Mouse (Mus musculus) intestine, embryonic 15.5 days (tissue): ENCODE measurements at regions not wholly inside any gene's neighbourhood (a gene's known extent, or its start where the extent isn't known, plus 50 kb on each side); places are given as distances from the start of the nearest gene placed in this dataset.

ENCODE experiments used
- ATAC-seq: fragments of 200-750 bp; cut with Nextera tagmentation; 2 replicates; pipeline ENCODE4 v1.8.0; 2017; ENCODE audit warnings: moderate TSS enrichment, moderate library complexity
- H3K27ac ChIP-seq: fragments of 300-500 bp; sonication (generic); 2 replicates; pipeline ENCODE4 v1.5.1; 2015; ENCODE audit warnings: mild to moderate bottlenecking, inconsistent platforms
- H3K27me3 ChIP-seq: fragments of 300-500 bp; sonication (generic); replicated peaks from 2 replicates; pipeline ENCODE4 v1.6.1; 2015; ENCODE audit warnings: inconsistent platforms
- H3K36me3 ChIP-seq: fragments of 300-500 bp; sonication (generic); 2 replicates; pipeline ENCODE4 v1.6.1; 2015; ENCODE audit warnings: inconsistent platforms
- H3K4me1 ChIP-seq: fragments of 300-500 bp; sonication (generic); replicated peaks from 2 replicates; pipeline ENCODE4 v1.6.1; 2015; ENCODE audit warnings: inconsistent platforms
- H3K4me2 ChIP-seq: fragments of 300-500 bp; sonication (generic); replicated peaks from 2 replicates; pipeline ENCODE4 v1.6.1; 2015; ENCODE audit warnings: mild to moderate bottlenecking, inconsistent platforms
- H3K4me3 ChIP-seq: fragments of 300-500 bp; sonication (generic); replicated peaks from 2 replicates; pipeline ENCODE4 v1.5.1; 2015; ENCODE audit warnings: inconsistent platforms
- H3K9ac ChIP-seq: fragments of 300-500 bp; sonication (generic); 2 replicates; pipeline ENCODE4 v1.6.1; 2015; ENCODE audit warnings: inconsistent platforms
- H3K9me3 ChIP-seq: fragments of 300-500 bp; sonication (generic); 2 replicates; pipeline ENCODE4 v1.6.1; 2016; ENCODE audit warnings: inconsistent platforms
- WGBS: fragments of 180-500 bp; shearing (Covaris S2); methylation state at CpG from one replicate; pipeline ENCODE4 v1.1.7; 2015; 5-methylcytosine and 5-hydroxymethylcytosine counted together

DNA sequence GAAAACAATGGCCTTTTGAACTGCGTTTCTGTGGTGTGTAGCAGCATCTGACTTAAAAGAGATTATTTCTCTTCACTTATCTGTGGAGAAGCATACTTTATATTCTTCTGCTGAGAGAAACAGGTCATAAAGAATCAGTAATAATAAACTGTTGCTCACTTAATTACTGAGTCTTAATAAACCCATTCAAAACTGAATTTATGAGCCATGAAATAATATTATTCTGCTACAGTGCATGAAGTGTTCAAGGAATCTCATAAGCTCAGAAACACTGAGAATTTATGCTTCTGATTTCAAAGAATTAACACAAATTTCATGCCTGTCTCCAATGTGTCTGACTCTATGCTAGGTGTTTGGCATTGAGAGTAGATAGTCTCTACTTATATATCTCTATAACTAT, 597.0 kb upstream of the Slit2 start:
- no peaks in the 10 kb centered on the region for H3K4me1 ChIP-seq
- no peak overlapping the region for H3K4me3 ChIP-seq
- H3K27ac ChIP-seq: no peak overlapping the region
- H3K36me3 ChIP-seq: no peaks in the 10 kb centered on the region
- no peaks in the 10 kb centered on the region for H3K27me3 ChIP-seq
- no peaks in the 10 kb centered on the region for H3K9me3 ChIP-seq
- no peak overlapping the region for H3K4me2 ChIP-seq
- 65% methylated on average over 1 of the region's 1 CpGs for WGBS
- ATAC-seq: no peak
- no peak overlapping the region for H3K9ac ChIP-seq

GRCm38 (mm10) chr5:47386750-47387149, 596.2 kb upstream of the Slit2 start:
- WGBS: 55% methylated on average over 5 of the region's 5 CpGs
- no peak overlapping the region for H3K4me2 ChIP-seq
- H3K4me1 ChIP-seq: no peaks in the 10 kb centered on the region
- no peaks in the 10 kb centered on the region for H3K9me3 ChIP-seq
- ATAC-seq: no peak
- H3K4me3 ChIP-seq: no peak overlapping the region
- no peaks in the 10 kb centered on the region for H3K27me3 ChIP-seq
- H3K27ac ChIP-seq: no peak overlapping the region
- H3K9ac ChIP-seq: no peak overlapping the region
- no peaks in the 10 kb centered on the region for H3K36me3 ChIP-seq

DNA sequence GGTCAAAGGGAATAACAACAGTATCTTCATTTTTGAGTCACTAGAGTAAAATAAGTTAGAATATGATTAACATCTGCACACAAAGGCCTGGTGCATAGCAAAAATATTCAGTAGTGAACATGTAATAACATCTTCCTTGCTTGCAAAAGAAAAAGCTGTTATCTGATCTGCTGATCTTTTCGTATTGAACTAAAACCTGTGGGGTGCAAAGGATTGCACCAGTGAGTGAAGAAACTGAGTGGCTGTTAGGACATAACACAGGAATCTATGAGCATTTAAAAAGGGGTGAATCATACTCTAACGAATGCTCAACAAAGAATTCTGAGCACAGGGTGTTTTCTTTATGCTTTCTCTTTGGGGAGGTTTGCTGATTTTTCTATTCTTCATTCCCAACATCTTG, 592.2 kb upstream of the Slit2 start:
- Histone ChIP-seq H3K27ac (no peak overlapping the region), H3K36me3 (no peaks in the 10 kb centered on the region), H3K4me1 (no peaks in the 10 kb centered on the region), H3K27me3 (no peaks in the 10 kb centered on the region), H3K9ac (no peak overlapping the region), H3K4me2 (no peak overlapping the region), H3K4me3 (no peak overlapping the region), H3K9me3 (no peaks in the 10 kb centered on the region)
- ATAC-seq: no peak
- WGBS: 70% methylated on average over 2 of the region's 2 CpGs

DNA sequence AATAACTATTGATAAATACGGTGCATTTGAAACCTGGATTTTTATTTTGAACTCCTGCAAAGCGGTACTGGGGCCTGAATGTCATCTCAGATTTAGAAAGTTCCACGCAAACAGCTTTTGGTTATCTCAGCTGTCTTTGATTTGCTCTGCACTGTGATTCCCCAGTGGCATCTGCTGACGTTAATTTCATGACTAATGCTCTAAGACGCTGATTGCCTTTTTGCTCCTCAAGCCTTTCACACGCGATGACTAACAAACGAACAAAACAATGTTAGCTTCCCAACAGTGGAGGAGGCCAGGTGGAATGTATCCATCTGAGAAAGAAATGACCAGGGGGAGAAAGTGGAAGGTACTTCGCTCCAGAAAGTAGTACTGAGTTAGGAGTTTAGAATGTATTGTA, 586.1 kb upstream of the Slit2 start:
- Histone ChIP-seq H3K4me3 (no peak overlapping the region), H3K4me1 (no peaks in the 10 kb centered on the region), H3K4me2 (no peak overlapping the region), H3K27me3 (no peaks in the 10 kb centered on the region), H3K27ac (no peak overlapping the region), H3K36me3 (no peaks in the 10 kb centered on the region), H3K9ac (no peak overlapping the region), H3K9me3 (no peaks in the 10 kb centered on the region)
- WGBS: 84% methylated on average over 9 of the region's 9 CpGs
- ATAC-seq: no peak

- no peaks in the 10 kb centered on the region for H3K9me3 ChIP-seq
- H3K4me2 ChIP-seq: no peak overlapping the region
- H3K27me3 ChIP-seq: no peaks in the 10 kb centered on the region
- no peak overlapping the region for H3K27ac ChIP-seq
- 66% methylated on average over 2 of the region's 2 CpGs for WGBS
- no peaks in the 10 kb centered on the region for H3K36me3 ChIP-seq
- no peak for ATAC-seq
- H3K4me1 ChIP-seq: no peaks in the 10 kb centered on the region
- no peak overlapping the region for H3K4me3 ChIP-seq
- H3K9ac ChIP-seq: no peak overlapping the region
Measured at GRCm38 (mm10) chr5:47421916-47422315, 561.0 kb upstream of the Slit2 start.

GRCm38 (mm10) chr5:47426040-47426439, 556.9 kb upstream of the Slit2 start:
- no peak overlapping the region for H3K27ac ChIP-seq

DNA sequence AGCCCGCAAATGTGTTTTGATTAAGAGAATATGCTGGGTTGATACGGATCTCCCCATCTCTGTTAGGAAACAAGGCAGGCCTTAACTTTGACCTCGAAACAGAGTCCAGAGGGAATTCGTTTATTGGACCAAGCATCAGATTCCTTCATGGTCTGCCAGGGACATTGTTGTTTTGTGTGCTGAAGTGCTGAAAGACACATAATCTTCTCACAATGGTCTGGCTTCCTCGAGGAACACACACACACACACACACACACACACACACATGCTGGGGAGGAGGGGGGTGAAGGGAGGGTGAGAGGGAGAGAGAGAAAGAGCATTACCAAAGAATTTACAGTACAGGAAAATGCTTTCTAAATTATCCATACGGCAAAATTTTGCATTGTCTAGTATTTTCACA, 556.5 kb upstream of the Slit2 start:
- no peak overlapping the region for H3K9ac ChIP-seq
- H3K4me2 ChIP-seq: no peak overlapping the region
- no peaks in the 10 kb centered on the region for H3K4me1 ChIP-seq
- no peak overlapping the region for H3K27ac ChIP-seq
- ATAC-seq: no peak
- WGBS: 71% methylated on average over 6 of the region's 6 CpGs
- H3K36me3 ChIP-seq: no peaks in the 10 kb centered on the region
- no peaks in the 10 kb centered on the region for H3K9me3 ChIP-seq
- H3K27me3 ChIP-seq: no peaks in the 10 kb centered on the region
- H3K4me3 ChIP-seq: no peak overlapping the region

More at GRCm38 (mm10) chr5:47426040-47426439, 556.9 kb upstream of the Slit2 start:
- no peak for ATAC-seq
- Histone ChIP-seq H3K9me3 (no peaks in the 10 kb centered on the region), H3K27me3 (no peaks in the 10 kb centered on the region), H3K4me2 (no peak overlapping the region), H3K4me1 (no peaks in the 10 kb centered on the region), H3K9ac (no peak overlapping the region), H3K4me3 (no peak overlapping the region), H3K36me3 (no peaks in the 10 kb centered on the region)
- 91% methylated on average over 4 of the region's 4 CpGs for WGBS

GRCm38 (mm10) chr5:47429217-47430172, 553.4 kb upstream of the Slit2 start:
- Histone ChIP-seq H3K36me3 (no peaks in the 10 kb centered on the region), H3K4me3 (no peak overlapping the region), H3K9ac (no peak overlapping the region), H3K27me3 (no peaks in the 10 kb centered on the region), H3K4me2 (no peak overlapping the region), H3K27ac (no peak overlapping the region), H3K4me1 (no peaks in the 10 kb centered on the region), H3K9me3 (no peaks in the 10 kb centered on the region)
- WGBS: 45% methylated on average over 10 of the region's 10 CpGs
- ATAC-seq: no peak

GRCm38 (mm10) chr5:47431599-47432328, 551.2 kb upstream of the Slit2 start:
- Histone ChIP-seq H3K27ac (no peak overlapping the region), H3K4me2 (no peak overlapping the region), H3K36me3 (no peaks in the 10 kb centered on the region), H3K4me3 (no peak overlapping the region), H3K4me1 (no peaks in the 10 kb centered on the region), H3K9ac (no peak overlapping the region), H3K27me3 (no peaks in the 10 kb centered on the region), H3K9me3 (no peaks in the 10 kb centered on the region)
- no peak for ATAC-seq
- 38% methylated on average over 5 of the region's 5 CpGs for WGBS

- ATAC-seq: 0 out of 2 replicates have a peak, but pooled peaks have one; percentile 28
- H3K4me3 ChIP-seq: no peak overlapping the region
- no peaks in the 10 kb centered on the region for H3K9me3 ChIP-seq
- H3K27ac ChIP-seq: no peak overlapping the region
- H3K9ac ChIP-seq: no peak overlapping the region
- 41% methylated on average over 3 of the region's 3 CpGs for WGBS
- no peaks in the 10 kb centered on the region for H3K27me3 ChIP-seq
- H3K36me3 ChIP-seq: no peaks in the 10 kb centered on the region
- no peak overlapping the region for H3K4me2 ChIP-seq
- no peaks in the 10 kb centered on the region for H3K4me1 ChIP-seq
Measured at GRCm38 (mm10) chr5:47436455-47436854, 546.5 kb upstream of the Slit2 start.

DNA sequence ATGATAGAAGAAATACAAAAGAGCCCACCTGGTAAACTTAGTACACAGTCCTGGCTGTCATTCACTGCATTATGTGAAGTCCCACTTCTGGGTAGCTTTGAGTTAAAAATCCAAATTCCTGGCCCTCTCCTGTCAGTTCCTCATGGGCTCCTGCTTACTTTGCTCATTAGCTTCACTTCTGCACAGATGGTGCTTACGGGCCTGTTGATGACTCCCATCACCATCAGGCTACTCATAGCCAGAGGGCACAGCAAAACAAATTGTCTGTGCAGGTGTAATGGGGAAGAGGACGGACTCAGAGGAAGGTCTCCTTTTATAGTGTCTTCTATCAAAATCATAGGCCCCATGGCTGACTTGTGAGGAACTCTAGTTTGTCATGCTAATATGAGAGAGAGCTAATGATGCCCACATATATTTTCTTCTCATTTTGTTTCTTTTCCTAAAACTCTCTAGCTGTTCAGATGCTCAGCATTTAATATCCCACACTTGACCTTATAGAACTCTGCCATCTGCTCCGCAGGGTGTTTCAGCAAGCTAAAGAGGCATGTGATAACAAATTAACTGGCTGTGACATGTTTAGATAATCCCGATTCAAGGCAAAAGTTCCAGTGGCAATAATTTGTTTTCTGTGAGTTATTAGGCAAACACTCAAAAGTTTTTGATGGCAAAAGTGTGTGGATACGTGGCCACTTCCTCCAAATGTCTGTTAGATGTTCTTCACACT, 536.5 kb upstream of the Slit2 start:
- no peak overlapping the region for H3K27ac ChIP-seq
- H3K36me3 ChIP-seq: no peaks in the 10 kb centered on the region
- H3K27me3 ChIP-seq: no peaks in the 10 kb centered on the region
- no peak overlapping the region for H3K4me3 ChIP-seq
- no peaks in the 10 kb centered on the region for H3K4me1 ChIP-seq
- ATAC-seq: no peak
- no peaks in the 10 kb centered on the region for H3K9me3 ChIP-seq
- 53% methylated on average over 5 of the region's 5 CpGs for WGBS
- no peak overlapping the region for H3K4me2 ChIP-seq
- H3K9ac ChIP-seq: no peak overlapping the region

DNA sequence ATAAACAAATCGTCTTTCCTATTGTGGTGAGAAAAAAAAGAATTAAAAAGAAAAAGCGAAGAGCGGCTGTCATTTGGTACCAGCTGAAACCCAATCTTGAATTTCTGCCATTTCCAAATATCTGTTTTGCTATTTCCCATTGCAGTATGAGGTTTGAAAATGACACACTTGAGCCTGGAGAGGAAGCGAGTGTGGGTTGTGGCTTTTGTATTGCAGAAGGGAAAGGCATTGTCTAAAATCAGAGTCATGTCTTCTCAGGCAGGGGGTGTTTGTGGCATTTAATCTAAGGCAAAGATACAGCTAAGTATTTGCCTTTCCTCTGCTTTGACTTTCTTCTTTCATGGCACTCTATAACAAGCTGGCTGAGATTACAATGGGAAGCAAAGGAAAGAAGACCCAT, 518.1 kb upstream of the Slit2 start:
- no peaks in the 10 kb centered on the region for H3K9me3 ChIP-seq
- H3K4me2 ChIP-seq: no peak overlapping the region
- WGBS: 89% methylated on average over 4 of the region's 4 CpGs
- no peak overlapping the region for H3K27ac ChIP-seq
- H3K36me3 ChIP-seq: no peaks in the 10 kb centered on the region
- no peaks in the 10 kb centered on the region for H3K4me1 ChIP-seq
- no peak overlapping the region for H3K4me3 ChIP-seq
- ATAC-seq: no peak
- no peak overlapping the region for H3K9ac ChIP-seq
- no peaks in the 10 kb centered on the region for H3K27me3 ChIP-seq
